9 mouse cellular contexts compared by ENCODE assay signal in the genomic region with DNA sequence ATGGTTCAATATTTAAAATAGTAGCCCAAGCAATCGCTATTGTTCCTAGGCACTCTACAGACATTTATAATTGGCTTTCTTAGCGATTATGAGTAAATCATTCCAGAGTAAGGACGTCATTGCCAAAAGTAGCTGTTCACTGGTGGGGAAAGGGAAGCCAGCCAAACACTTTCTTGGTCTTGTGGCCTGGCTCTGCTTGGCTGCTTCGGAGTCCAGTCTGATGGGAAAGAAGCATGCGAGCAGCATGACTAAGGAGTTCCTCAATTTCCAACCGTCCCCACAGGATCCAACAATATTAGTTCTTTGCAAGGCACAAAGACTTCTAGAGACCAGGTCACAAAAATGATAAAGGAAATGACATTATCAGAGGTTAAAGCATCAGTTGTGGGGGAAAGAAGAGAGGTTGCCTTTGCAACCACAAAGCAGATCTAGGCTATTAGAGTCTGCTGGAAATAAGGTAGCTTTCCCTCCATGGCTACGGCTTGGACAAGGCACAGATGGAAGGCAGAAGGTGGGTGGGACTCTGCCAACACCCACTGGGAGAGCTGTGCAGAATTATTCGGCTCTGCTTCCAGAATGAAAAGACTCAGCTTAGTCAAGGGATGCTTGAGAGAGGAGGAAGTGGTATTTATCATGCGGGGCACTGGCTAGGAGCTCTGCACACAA.
DNase-seq lines count a peak whose midpoint lies in the region; ATAC-seq and TF ChIP-seq lines count a peak whose summit lies in the region.
"Had no signal": no experiment of that assay in that cellular context is flagged by ENCODE, and none has a peak within 500 bp of the region (broad histone marks: within the 10 kb centered on the region; RNA-seq: fewer than 3 reads in every experiment).

No protein-coding gene starts in this region.

- H3K27ac ChIP-seq in lung, postnatal 0 days (ENCODE audit: low read length): no peak overlapping the region
- H3K27ac ChIP-seq: lung, embryonic 15.5 days had no signal

- no peak for ATAC-seq in lung, postnatal 0 days

- 64% methylated on average over 9 of the region's 9 CpGs for WGBS in lung, postnatal 0 days

- H3K4me3 ChIP-seq in lung, postnatal 0 days (ENCODE audit: low read depth, low read length): no peak overlapping the region
- H3K4me3 ChIP-seq: lung, embryonic 15.5 days had no signal

- H3K4me1 ChIP-seq in lung, postnatal 0 days (ENCODE audit: insufficient read depth, low read depth, low read length): no peaks in the 10 kb centered on the region
- H3K4me1 ChIP-seq: lung, embryonic 15.5 days had no signal

- H3K27me3 ChIP-seq in lung, postnatal 0 days (replicated peaks; ENCODE audit: insufficient read depth, low read length): no peaks in the 10 kb centered on the region
- H3K27me3 ChIP-seq: lung, embryonic 15.5 days had no signal

- no peak overlapping the region for H3K9ac ChIP-seq in lung, postnatal 0 days (replicated peaks; ENCODE audit: low read depth)
- H3K9ac ChIP-seq: lung, embryonic 15.5 days had no signal

- no peak overlapping the region for H3K4me2 ChIP-seq in lung, postnatal 0 days (replicated peaks; ENCODE audit: low read depth, low read length)
- H3K4me2 ChIP-seq: lung, embryonic 15.5 days had no signal

- H3K36me3 ChIP-seq in lung, postnatal 0 days (ENCODE audit: insufficient read depth, low read length): no peaks in the 10 kb centered on the region
- H3K36me3 ChIP-seq: lung, embryonic 15.5 days had no signal

- DNase-seq in adrenal gland, postnatal 10 days: peak; percentile 7
- DNase-seq in adrenal gland, adult 8-10 months: no peak
- peak; percentile 94 to 96 for DNase-seq in cerebellum, postnatal 25 days
- DNase-seq in heart, adult 9 months (ENCODE audit: low spot score in 2 of 2): peak; percentile 75 to 84
- DNase-seq in kidney, postnatal 36 days: peak; percentile 77 to 87
- DNase-seq in lung, postnatal 0 days (ENCODE audit: low spot score): peak; percentile 54
- DNase-seq in skeletal muscle tissue, adult 2 months (ENCODE audit: low read depth, low spot score): peak; percentile 84
- DNase-seq in testis, postnatal 14 days (ENCODE audit: low spot score): no peak

- no peak for TF ChIP-seq EP300 in lung, postnatal 0 days (IDR thresholded peaks at IDR 0.05)

- H3K9me3 ChIP-seq in lung, postnatal 0 days (ENCODE audit: low read length): no peaks in the 10 kb centered on the region
- H3K9me3 ChIP-seq: lung, embryonic 15.5 days had no signal

- no peak for TF ChIP-seq CTCF in lung, postnatal 0 days (IDR thresholded peaks at IDR 0.05)

Comparison
In these comparisons a context has a peak if more than half of its experiments do, and no peak if none do; other contexts are left out.
1. DNase-seq: peak in adrenal gland, postnatal 10 days (single experiment), cerebellum, postnatal 25 days (2 of 2), heart, adult 9 months (2 of 2), kidney, postnatal 36 days (2 of 2), lung, postnatal 0 days (single experiment) and skeletal muscle tissue, adult 2 months (single experiment); none in adrenal gland, adult 8-10 months (single experiment) and testis, postnatal 14 days (single experiment).